Mouse (Mus musculus): ENCODE results near the gene Pin1. TPM values are rescaled to one million over a fixed set of nuclear protein-coding genes. Genes with fewer than 3 reads are reported as not detected.

Pin1 gene
- polyA plus RNA-seq (2014; fragmentation: Illumina TruSeq; extraction: RNeasy Lipid Tissue Mini Kit (QIAGEN cat#74804); ENCODE audit: low read depth, low replicate concordance) = 0.95 TPM

DNA sequence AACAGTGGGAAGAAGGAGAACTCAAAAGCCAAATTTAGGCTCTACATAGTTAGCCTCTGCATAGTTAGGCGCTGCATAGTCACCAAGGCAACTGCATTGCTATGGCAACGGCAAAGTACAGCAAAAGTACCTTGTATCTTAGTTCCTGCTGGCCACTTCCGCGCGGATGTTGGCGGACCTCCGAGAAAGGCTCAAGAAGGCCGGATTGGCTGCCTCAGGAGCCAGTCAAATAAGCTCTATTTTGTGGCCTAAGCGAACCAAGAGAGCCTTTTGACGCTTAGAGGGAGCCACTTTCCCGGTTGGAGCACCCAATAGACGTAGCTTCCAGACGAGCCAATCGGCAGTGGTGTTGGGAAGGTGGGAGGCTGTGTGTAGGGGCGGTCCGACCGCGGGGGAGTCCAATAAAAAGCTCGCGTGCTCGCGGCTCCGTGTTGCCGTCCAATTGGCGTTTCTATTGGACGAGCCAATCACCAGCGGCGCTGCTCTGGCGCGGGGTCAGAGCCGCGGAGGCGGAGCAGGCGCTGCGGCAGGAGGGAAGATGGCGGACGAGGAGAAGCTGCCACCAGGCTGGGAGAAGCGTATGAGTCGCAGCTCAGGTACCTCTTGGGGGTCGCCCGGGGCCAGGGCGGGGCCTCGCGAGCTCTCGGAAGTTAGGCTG lies at the start of gene Pin1:
TSS of gene Pin1 (plus strand) at position 494 of the 658 bp plus-strand sequence.

DNA sequence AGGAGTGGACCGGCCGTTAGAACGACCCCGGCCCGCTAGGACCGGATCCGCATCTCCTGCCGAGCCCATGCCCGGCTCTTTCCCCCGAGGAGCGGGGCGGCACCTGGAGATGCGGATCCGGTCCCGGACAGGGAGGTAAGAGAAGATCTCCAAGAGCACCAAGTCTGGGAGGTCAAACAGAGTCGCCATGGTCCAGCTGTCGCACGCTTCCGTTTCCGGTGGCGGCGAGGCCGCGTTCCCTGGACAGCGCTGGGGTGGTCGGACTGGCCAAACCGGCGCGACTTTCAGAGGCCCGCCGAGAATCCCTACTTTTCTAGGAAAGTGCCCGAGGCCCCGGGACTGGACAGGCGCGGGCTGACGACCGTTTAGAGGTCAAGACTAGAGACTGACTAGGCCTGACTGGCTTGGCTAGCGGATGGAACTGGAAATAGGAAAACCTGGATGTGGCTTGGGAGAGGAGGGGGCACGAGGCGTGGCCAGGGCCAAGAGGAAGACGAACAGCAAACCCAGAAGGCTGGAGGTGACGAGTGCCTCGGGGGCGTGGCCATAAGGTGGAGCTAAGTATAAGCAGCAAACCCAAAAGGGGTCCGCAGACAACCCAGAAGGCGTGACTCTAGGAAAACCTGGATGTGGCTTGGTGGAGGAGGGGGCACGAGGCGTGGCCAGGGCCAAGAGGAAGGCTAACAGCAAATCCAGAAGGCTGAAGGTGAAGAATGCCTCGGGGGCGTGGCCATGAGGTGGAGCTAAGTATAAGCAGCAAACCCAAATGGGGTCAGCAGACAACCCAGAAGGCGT lies 9.6 kb upstream of the Pin1 start, which contains the start of gene Ubl5:
TSS of gene Ubl5 (plus strand) at position 778 of the 795 bp plus-strand sequence.

DNA sequence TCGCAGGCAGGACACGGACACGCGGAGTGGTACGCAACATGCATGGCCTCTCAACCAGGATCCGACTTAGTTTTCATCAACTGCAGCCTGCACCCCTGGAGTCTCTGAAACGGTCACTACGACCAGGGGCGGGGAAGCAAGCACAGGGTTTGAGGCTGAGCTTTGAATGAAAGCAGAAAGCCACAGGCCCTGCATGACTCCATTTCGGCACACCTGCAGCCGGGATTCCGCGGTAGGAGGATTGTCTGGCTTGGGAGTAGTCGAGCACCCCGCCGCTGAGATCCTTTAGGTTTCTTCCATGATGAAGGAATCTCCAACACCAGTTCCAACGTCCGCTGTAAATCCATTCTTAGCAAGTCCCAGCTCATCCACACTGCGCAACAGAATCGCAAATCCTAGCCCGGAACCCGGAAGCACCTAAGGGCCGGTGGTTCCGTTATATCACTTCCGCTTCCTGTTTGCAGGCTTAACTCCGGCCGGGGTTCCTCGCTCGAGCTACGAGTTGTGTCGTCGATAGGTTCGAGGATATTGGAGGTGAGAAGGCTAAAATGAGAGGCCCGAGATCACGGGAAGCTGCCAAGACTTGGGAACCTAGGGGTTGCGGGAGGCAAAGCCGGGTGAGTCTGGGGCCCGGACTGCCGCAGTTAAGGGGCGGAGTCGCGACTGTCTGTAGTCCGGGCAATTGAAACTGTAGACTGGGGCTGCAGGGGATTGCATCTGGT lies 7.4 kb upstream of the Pin1 start, which contains the start of gene Fbxl12:
TSS of gene Fbxl12 (minus strand) at position 408 of the 722 bp plus-strand sequence.

Other genes with a start within 250 kb of the Pin1 start
- gene Zfp26, start 191.9 kb upstream of the Pin1 start, polyA plus RNA-seq (2014; fragmentation: Illumina TruSeq; extraction: RNeasy Lipid Tissue Mini Kit (QIAGEN cat#74804); ENCODE audit: low read depth, low replicate concordance) = 16.9 TPM
- 54.1 TPM for gene Zfp426, start 159.3 kb upstream of the Pin1 start, polyA plus RNA-seq (2014; fragmentation: Illumina TruSeq; extraction: RNeasy Lipid Tissue Mini Kit (QIAGEN cat#74804); ENCODE audit: low read depth, low replicate concordance)
- 16.7 TPM for gene Zfp266, start 130.7 kb upstream of the Pin1 start, polyA plus RNA-seq (2014; fragmentation: Illumina TruSeq; extraction: RNeasy Lipid Tissue Mini Kit (QIAGEN cat#74804); ENCODE audit: low read depth, low replicate concordance)
- gene Zfp846, start 70.8 kb upstream of the Pin1 start, polyA plus RNA-seq (2014; fragmentation: Illumina TruSeq; extraction: RNeasy Lipid Tissue Mini Kit (QIAGEN cat#74804); ENCODE audit: low read depth, low replicate concordance) = 15.8 TPM
- gene Ubl5, start 9.2 kb upstream of the Pin1 start, polyA plus RNA-seq (2014; fragmentation: Illumina TruSeq; extraction: RNeasy Lipid Tissue Mini Kit (QIAGEN cat#74804); ENCODE audit: low read depth, low replicate concordance) = 65.6 TPM
- 13.0 TPM for gene Fbxl12, start 7.3 kb upstream of the Pin1 start, polyA plus RNA-seq (2014; fragmentation: Illumina TruSeq; extraction: RNeasy Lipid Tissue Mini Kit (QIAGEN cat#74804); ENCODE audit: low read depth, low replicate concordance)
- gene Olfm2, start 94.3 kb downstream of the Pin1 start, polyA plus RNA-seq (2014; fragmentation: Illumina TruSeq; extraction: RNeasy Lipid Tissue Mini Kit (QIAGEN cat#74804); ENCODE audit: low read depth, low replicate concordance) = 1.4 TPM
- not detected for gene Col5a3, start 163.0 kb downstream of the Pin1 start, polyA plus RNA-seq (2014; fragmentation: Illumina TruSeq; extraction: RNeasy Lipid Tissue Mini Kit (QIAGEN cat#74804); ENCODE audit: low read depth, low replicate concordance)
- not detected for gene Rdh8, start 166.4 kb downstream of the Pin1 start, polyA plus RNA-seq (2014; fragmentation: Illumina TruSeq; extraction: RNeasy Lipid Tissue Mini Kit (QIAGEN cat#74804); ENCODE audit: low read depth, low replicate concordance)
- gene A230050P20Rik, start 216.5 kb downstream of the Pin1 start, polyA plus RNA-seq (2014; fragmentation: Illumina TruSeq; extraction: RNeasy Lipid Tissue Mini Kit (QIAGEN cat#74804); ENCODE audit: low read depth, low replicate concordance) = 0.46 TPM
- gene Angptl6, start 227.6 kb downstream of the Pin1 start, polyA plus RNA-seq (2014; fragmentation: Illumina TruSeq; extraction: RNeasy Lipid Tissue Mini Kit (QIAGEN cat#74804); ENCODE audit: low read depth, low replicate concordance) = not detected
- 0.57 TPM for gene Ppan, start 236.1 kb downstream of the Pin1 start, polyA plus RNA-seq (2014; fragmentation: Illumina TruSeq; extraction: RNeasy Lipid Tissue Mini Kit (QIAGEN cat#74804); ENCODE audit: low read depth, low replicate concordance)
- gene Eif3g, start 246.5 kb downstream of the Pin1 start, polyA plus RNA-seq (2014; fragmentation: Illumina TruSeq; extraction: RNeasy Lipid Tissue Mini Kit (QIAGEN cat#74804); ENCODE audit: low read depth, low replicate concordance) = 91.3 TPM